Mouse (Mus musculus): ENCODE measurements around the gene Tec. TPM values are rescaled to one million over a fixed set of nuclear protein-coding genes. Genes with fewer than 3 reads are reported as not detected.

Gene Tec
- total and polyA plus RNA-seq, 3 experiments = 7.9 to 25.9 (median 20.1) TPM

DNA sequence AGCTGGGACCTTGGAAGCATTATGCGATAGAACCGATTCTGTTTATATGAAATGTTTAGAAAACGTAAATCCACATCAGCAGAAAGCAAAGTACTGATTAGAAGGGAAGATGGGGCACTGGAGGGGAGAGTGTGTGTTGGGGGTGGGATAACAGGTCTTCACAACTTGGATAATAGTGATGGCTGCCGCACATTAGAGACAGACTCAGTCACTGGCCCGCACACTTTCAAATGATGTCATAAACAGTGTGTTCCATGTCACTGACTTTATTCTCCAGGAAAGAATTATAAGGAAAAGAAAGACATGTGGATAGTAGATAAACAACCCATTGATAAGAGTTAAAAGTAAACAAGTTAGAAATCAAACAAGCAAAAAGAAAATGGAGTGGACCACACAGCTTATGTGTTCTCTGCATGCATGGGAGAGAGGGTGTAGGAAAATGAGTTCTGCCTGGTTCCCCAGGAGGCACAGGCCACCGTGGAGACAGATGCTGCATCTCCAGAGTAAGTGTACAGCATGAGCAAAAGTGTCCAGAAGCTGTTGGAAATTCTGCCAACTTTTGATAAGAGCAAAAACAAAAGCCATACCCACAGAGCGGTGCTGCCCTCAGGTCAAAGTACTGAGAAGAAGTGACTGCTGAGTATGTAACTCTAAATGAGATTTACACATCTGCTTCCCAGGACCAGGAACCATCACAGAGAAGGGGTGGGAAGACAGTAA, 23.3 kb downstream of the Tec start:
- no peak overlapping the region for H3K9ac ChIP-seq (ENCODE audit: insufficient read depth, low read depth)
- H3K4me2 ChIP-seq (ENCODE audit: insufficient read depth, low read depth, poor library complexity, severe bottlenecking) = peak overlapping the region; percentile 57
- in situ Hi-C loops (cut with MboI; ENCODE audit: low pct_ligation_motif_present, low pct_unique_long_range_greater_than_20kb, low sequenced_read_pairs) (no loop called here), dilution Hi-C loops (cut with MboI; ENCODE audit: extremely low pct_ligation_motif_present, extremely low pct_unique_long_range_greater_than_20kb, low sequenced_read_pairs) (no loop called here)
- H3K36me3 ChIP-seq (replicated peaks in 1 of 2; ENCODE audit: control insufficient read depth in 1 of 2, insufficient read depth in 1 of 2, low read length in 1 of 2) = peaks cover 0 to 29% of the 10 kb centered on the region in 2 experiments
- DNase-seq (ENCODE audit: extremely low read depth) = no peak
- H3K4me1 ChIP-seq (ENCODE audit: control insufficient read depth in 1 of 2, insufficient read depth in 2 of 2) = peaks cover 31 to 65% of the 10 kb centered on the region in 2 experiments
- peaks cover 10% of the 10 kb centered on the region for H3K9me3 ChIP-seq (replicated peaks; ENCODE audit: low read length)
- TF ChIP-seq KAT2A (IDR thresholded peaks at IDR 0.05; ENCODE audit: insufficient replicate concordance, low read length) (no peak), MXI1 (IDR thresholded peaks at IDR 0.05; ENCODE audit: low read depth, low read length) (no peak)
- H3K27me3 ChIP-seq (replicated peaks) = no peaks in the 10 kb centered on the region
- H3K27ac ChIP-seq (ENCODE audit: insufficient read depth, low read depth) = peak overlapping the region; percentile 7; the same call in 1 of the 2 replicates
- no peaks in the 10 kb centered on the region; the same call in none of the 2 replicates for H3K79me2 ChIP-seq (replicated peaks; ENCODE audit: control insufficient read depth, extremely low read depth, insufficient read depth, poor library complexity, severe bottlenecking)
- H3K4me3 ChIP-seq (replicated peaks in 1 of 3; ENCODE audit: low read depth in 2 of 3, low read length in 2 of 3, poor library complexity in 1 of 3) = no peak overlapping the region

DNA sequence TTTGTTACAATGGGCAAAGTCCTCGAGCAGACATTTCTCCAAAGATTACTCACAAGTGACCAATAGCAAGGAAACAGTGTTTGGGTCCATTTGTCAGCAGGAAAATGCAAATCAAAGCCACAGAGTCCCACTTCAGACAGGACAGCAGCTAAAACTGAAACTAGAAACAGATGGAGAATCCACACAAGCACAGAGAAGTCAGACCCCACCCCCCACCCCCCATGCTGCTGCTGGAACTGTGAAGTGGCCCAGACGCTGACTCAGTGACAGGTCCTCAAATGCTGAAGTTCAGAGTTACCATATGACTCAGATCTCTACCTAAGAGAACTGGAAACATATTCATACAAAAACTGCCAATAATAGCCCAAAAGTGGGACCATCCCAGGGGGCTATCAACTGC, 24.0 kb downstream of the Tec start:
- H3K4me3 ChIP-seq (replicated peaks in 1 of 3; ENCODE audit: low read depth in 2 of 3, low read length in 2 of 3, poor library complexity in 1 of 3) = no peak overlapping the region
- dilution Hi-C loops (cut with MboI; ENCODE audit: extremely low pct_ligation_motif_present, extremely low pct_unique_long_range_greater_than_20kb, low sequenced_read_pairs) = no loop called here
- H3K36me3 ChIP-seq (replicated peaks in 1 of 2; ENCODE audit: control insufficient read depth in 1 of 2, insufficient read depth in 1 of 2, low read length in 1 of 2) = peaks cover 0 to 31% of the 10 kb centered on the region in 2 experiments
- H3K9me3 ChIP-seq (replicated peaks; ENCODE audit: low read length) = peaks cover 10% of the 10 kb centered on the region
- no peak overlapping the region for H3K9ac ChIP-seq (ENCODE audit: insufficient read depth, low read depth)
- H3K79me2 ChIP-seq (replicated peaks; ENCODE audit: control insufficient read depth, extremely low read depth, insufficient read depth, poor library complexity, severe bottlenecking) = no peaks in the 10 kb centered on the region; the same call in none of the 2 replicates
- no peaks in the 10 kb centered on the region for H3K27me3 ChIP-seq (replicated peaks)
- H3K4me1 ChIP-seq (ENCODE audit: control insufficient read depth in 1 of 2, insufficient read depth in 2 of 2) = peaks cover 31 to 58% of the 10 kb centered on the region in 2 experiments
- in situ Hi-C loops (cut with MboI; ENCODE audit: low pct_ligation_motif_present, low pct_unique_long_range_greater_than_20kb, low sequenced_read_pairs) = no loop called here
- peak; percentile 97 for DNase-seq (ENCODE audit: extremely low read depth)
- peak overlapping the region; percentile 62 for H3K4me2 ChIP-seq (ENCODE audit: insufficient read depth, low read depth, poor library complexity, severe bottlenecking)
- H3K27ac ChIP-seq (ENCODE audit: insufficient read depth, low read depth) = 0 out of 2 replicates have a peak overlapping the region, but pooled peaks have one; percentile 7
- TF ChIP-seq ZMIZ1 (IDR thresholded peaks at IDR 0.05; ENCODE audit: low read depth, low read length) = no peak
- TF ChIP-seq ZC3H11A (IDR thresholded peaks at IDR 0.05; ENCODE audit: low read depth, low read length) = no peak
- peak; percentile 98 for TF ChIP-seq EP300 (IDR thresholded peaks at IDR 0.05; ENCODE audit: low read length)
- peak; percentile 99 for TF ChIP-seq IRF4 (IDR thresholded peaks at IDR 0.05; ENCODE audit: low read depth, low read length)
- TF ChIP-seq UBTF (IDR thresholded peaks at IDR 0.05; ENCODE audit: low read depth, low read length) = no peak
- no peak for TF ChIP-seq POLR2A (IDR thresholded peaks at IDR 0.05; ENCODE audit: low read depth, low read length)
- TF ChIP-seq USF1 (IDR thresholded peaks at IDR 0.05; ENCODE audit: low read depth, low read length) = no peak
- TF ChIP-seq NELFE (IDR thresholded peaks at IDR 0.05; ENCODE audit: low read depth, low read length) = no peak
- TF ChIP-seq PAX5 (IDR thresholded peaks at IDR 0.05; ENCODE audit: low read length) = no peak
- TF ChIP-seq HCFC1 (IDR thresholded peaks at IDR 0.05; ENCODE audit: low read depth, low read length) = peak; percentile 45; the same call in 1 of the 2 replicates
- TF ChIP-seq MAFK (IDR thresholded peaks at IDR 0.05; ENCODE audit: insufficient replicate concordance, low read length) = peak; percentile 92
- TF ChIP-seq TBP (conservative IDR thresholded peaks at IDR 0.05; ENCODE audit: low read depth, low read length) = no peak
- no peak for TF ChIP-seq ZKSCAN1 (IDR thresholded peaks at IDR 0.05; ENCODE audit: borderline replicate concordance, low read depth, low read length)
- TF ChIP-seq RCOR1 (conservative IDR thresholded peaks at IDR 0.05; ENCODE audit: low read depth, low read length) = peak; percentile 98
- TF ChIP-seq BHLHE40 (IDR thresholded peaks at IDR 0.05; ENCODE audit: low read depth, low read length) = peak; percentile 98
- peak; percentile 12; the same call in 1 of the 2 replicates for TF ChIP-seq RAD21 (IDR thresholded peaks at IDR 0.05; ENCODE audit: low read depth, low read length)
- no peak for TF ChIP-seq CTCF (conservative IDR thresholded peaks at IDR 0.05 in 1 of 2, IDR thresholded peaks at IDR 0.05 in 1 of 2; ENCODE audit: low read depth in 2 of 2, low read length in 2 of 2)
- TF ChIP-seq JUN (IDR thresholded peaks at IDR 0.05; ENCODE audit: insufficient read depth, low read depth, low read length) = peak; percentile 95
- no peak for TF ChIP-seq USF2 (conservative IDR thresholded peaks at IDR 0.05; ENCODE audit: low read depth, low read length)
- peak; percentile 94 for TF ChIP-seq SIN3A (IDR thresholded peaks at IDR 0.05; ENCODE audit: low read length)
- peak; percentile 97 for TF ChIP-seq JUND (conservative IDR thresholded peaks at IDR 0.05; ENCODE audit: low read depth, low read length)
- peak; percentile 95 for TF ChIP-seq CHD2 (IDR thresholded peaks at IDR 0.05; ENCODE audit: low read length)
- 0 out of 2 replicates have a peak, but pooled peaks have one; percentile 47 for TF ChIP-seq KAT2A (IDR thresholded peaks at IDR 0.05; ENCODE audit: insufficient replicate concordance, low read length)
- TF ChIP-seq SMC3 (IDR thresholded peaks at IDR 0.05; ENCODE audit: low read depth, low read length) = peak; percentile 25; the same call in 1 of the 2 replicates
- peak; percentile 83 for TF ChIP-seq MYC (IDR thresholded peaks at IDR 0.05; ENCODE audit: low read depth, low read length)
- TF ChIP-seq MEF2A (IDR thresholded peaks at IDR 0.05; ENCODE audit: borderline replicate concordance, low read depth, low read length) = peak; percentile 99
- TF ChIP-seq E2F4 (IDR thresholded peaks at IDR 0.05; ENCODE audit: insufficient replicate concordance, low read depth, low read length) = 0 out of 2 replicates have a peak, but pooled peaks have one; percentile 60
- TF ChIP-seq ETS1 (conservative IDR thresholded peaks at IDR 0.05; ENCODE audit: low read depth, low read length) = peak; percentile 99
- TF ChIP-seq GABPA (IDR thresholded peaks at IDR 0.05; ENCODE audit: insufficient replicate concordance, low read depth, low read length) = no peak
- no peak for TF ChIP-seq NRF1 (IDR thresholded peaks at IDR 0.05; ENCODE audit: low read depth, low read length)

All from CH12.LX (cell line).